Mouse (Mus musculus) G1E (cell line): ENCODE measurements around the gene Ecm1. TPM values are rescaled to one million over a fixed set of nuclear protein-coding genes. Genes with fewer than 3 reads are reported as not detected.

Experiments used
- ATAC-seq: 2 replicates; pipeline ENCODE4 v1.8.0; 2016; ENCODE audit warnings: mild to moderate bottlenecking; ENCODE audit not compliant: insufficient number of reproducible peaks, poor library complexity, low FRiP score, severe bottlenecking; ENCODE audit errors: extremely low read depth
- DNase-seq: peaks from one replicate; pipeline ENCODE4 v3.0.0; 2012; ENCODE audit warnings: low spot score
- H3K27me3 ChIP-seq: 2 replicates; pipeline ENCODE4 v1.6.1; 2012; ENCODE audit warnings: mild to moderate bottlenecking, low read length, inconsistent platforms; ENCODE audit not compliant: insufficient read depth
- H3K36me3 ChIP-seq: replicated peaks from 2 replicates; pipeline ENCODE3; 2012; ENCODE audit warnings: mild to moderate bottlenecking, inconsistent platforms
- H3K4me1 ChIP-seq: 2 replicates; pipeline ENCODE4 v1.6.1; 2012; ENCODE audit warnings: low read depth, low read length, inconsistent platforms, mixed read lengths; ENCODE audit not compliant: insufficient read depth
- H3K4me3 ChIP-seq: 2 replicates; pipeline ENCODE4 v1.5.1; 2012; ENCODE audit warnings: low read depth, mild to moderate bottlenecking, inconsistent platforms, low read length, moderate library complexity, mixed read lengths
- H3K9me3 ChIP-seq: replicated peaks from 2 replicates; pipeline ENCODE4 v1.6.1; 2012; ENCODE audit warnings: inconsistent platforms
- CTCF ChIP-seq: IDR thresholded peaks from 2 replicates; pipeline ENCODE4 v1.5.1; 2012; ENCODE audit warnings: low read depth, low read length, inconsistent platforms, mixed read lengths
- GATA1 ChIP-seq: IDR thresholded peaks from 2 replicates; pipeline ENCODE4 v1.6.1; 2012; ENCODE audit warnings: borderline replicate concordance, low read length, inconsistent platforms, mixed read lengths
- GATA2 ChIP-seq: IDR thresholded peaks from 2 replicates; pipeline ENCODE4 v1.6.1; 2012; ENCODE audit warnings: low read depth, low read length, inconsistent platforms, borderline replicate concordance
- POLR2AphosphoS5 ChIP-seq: IDR thresholded peaks from 2 replicates; pipeline ENCODE4 v1.6.1; 2012; ENCODE audit warnings: low read depth, low read length, inconsistent platforms; ENCODE audit not compliant: insufficient replicate concordance
- TAL1 ChIP-seq: conservative IDR thresholded peaks from 2 replicates; pipeline ENCODE4 v1.6.1; 2012; ENCODE audit warnings: low read depth, low read length, inconsistent platforms, mixed read lengths
- polyA plus RNA-seq: library from polyadenylated mRNA; stranded (reverse); fragments of >175 nt; gene quantifications from 2 replicates; pipeline ENCODE4 v1.2.3, GENCODE M21; 2012
- total RNA-seq, 2 experiments: library from RNA; stranded (forward) in 1 of 2; stranded (reverse) in 1 of 2; fragments of 200-1000 nt in 1 of 2; fragments of >200 nt in 1 of 2; fragmentation: Nextera tagmentation in 1 of 2; gene quantifications; 2 replicates each; pipeline ENCODE4 v1.2.3; 2014 to 2017

Ecm1 gene
- total and polyA plus RNA-seq, 3 experiments, result 2.4 to 19.5 (median 7.4) TPM

DNA sequence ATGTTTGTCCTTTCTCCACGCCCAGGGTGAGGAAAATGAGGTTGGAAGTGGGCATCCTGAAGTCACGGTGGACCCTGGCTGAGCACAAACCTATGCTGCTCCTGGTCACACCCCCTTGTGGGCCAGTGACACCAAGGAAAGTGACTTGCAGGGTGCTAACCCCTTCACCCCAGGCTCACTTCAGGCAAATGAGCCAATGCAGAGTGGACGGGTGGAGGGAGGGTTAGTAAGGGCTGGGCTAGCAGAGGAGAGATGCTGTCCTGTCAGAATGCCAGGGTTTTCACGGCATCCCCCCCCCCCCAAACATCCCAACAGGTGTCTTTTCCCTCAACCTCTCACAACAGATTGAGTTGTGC lies 52.2 kb downstream of the Ecm1 start:
- H3K4me3 ChIP-seq, result no peak overlapping the region; the same call in 1 of the 2 replicates
- DNase-seq (no peak), ATAC-seq (no peak)
- H3K36me3 ChIP-seq, result peaks cover under 1% of the 10 kb centered on the region
- no peaks in the 10 kb centered on the region for H3K9me3 ChIP-seq
- peaks cover 28% of the 10 kb centered on the region for H3K4me1 ChIP-seq
- TF ChIP-seq GATA2 (no peak), TAL1 (no peak), CTCF (no peak)
- H3K27me3 ChIP-seq, result peaks cover 33% of the 10 kb centered on the region

DNA sequence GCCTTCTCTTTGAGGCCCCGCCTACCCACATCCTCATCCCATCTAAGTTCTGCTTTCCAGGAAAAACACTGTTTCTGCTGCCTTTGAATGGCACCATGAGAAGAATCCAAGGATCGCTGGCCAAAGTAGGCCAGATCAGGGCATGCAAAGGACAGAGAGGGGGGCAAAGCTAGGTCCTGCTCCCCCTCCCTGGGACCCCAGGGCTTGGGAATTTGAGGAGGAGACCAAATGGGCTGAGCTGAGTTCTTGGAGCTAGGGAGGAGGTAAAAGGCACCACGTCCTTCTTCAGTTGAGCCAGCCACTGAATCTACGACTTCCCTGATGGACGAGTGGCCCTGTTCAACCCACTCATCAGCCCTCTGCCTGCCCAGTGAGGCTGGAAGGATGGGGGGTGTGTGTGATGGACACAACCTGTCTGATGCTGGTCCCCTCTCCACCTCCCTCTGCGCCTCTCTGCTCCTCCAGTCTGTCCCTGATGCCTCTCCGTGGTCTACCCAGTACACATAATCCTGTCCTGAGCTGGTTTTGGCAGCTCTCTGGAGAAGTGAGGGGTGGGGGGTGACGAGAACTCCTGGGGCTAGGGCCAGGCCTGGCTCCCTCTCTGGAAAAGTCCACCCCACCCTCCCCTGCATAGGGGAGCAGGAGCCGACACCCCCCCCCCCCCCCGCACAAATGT lies 52.7 kb downstream of the Ecm1 start:
- Histone ChIP-seq H3K27me3 (peaks cover 33% of the 10 kb centered on the region), H3K36me3 (peaks cover 5% of the 10 kb centered on the region), H3K9me3 (no peaks in the 10 kb centered on the region), H3K4me1 (peaks cover 33% of the 10 kb centered on the region), H3K4me3 (no peak overlapping the region)
- TF ChIP-seq GATA1, result no peak
- no peak for TF ChIP-seq GATA2
- TF ChIP-seq CTCF, result no peak
- TF ChIP-seq TAL1, result no peak
- no peak for DNase-seq
- ATAC-seq, result no peak

DNA sequence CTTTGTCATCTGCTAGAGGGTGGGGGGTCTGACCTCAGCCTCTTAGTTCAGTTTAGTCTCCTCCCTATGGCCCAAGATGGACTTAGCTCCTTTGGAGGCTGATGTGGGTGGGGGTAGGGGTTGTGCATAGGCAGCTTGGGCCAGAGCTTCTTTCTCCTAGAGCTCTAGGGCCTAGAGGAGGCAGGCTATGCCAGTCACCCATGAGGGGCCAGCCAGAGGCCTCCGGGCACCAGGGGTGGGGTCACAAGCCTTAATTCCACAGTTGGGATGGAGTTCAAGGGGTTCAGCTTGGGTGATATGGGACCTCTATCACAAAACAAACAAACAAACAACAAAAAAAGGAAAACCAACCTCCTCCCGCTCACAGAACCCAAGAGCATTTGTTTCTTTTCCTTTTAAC lies 53.7 kb downstream of the Ecm1 start:
- Histone ChIP-seq H3K4me1 (peaks cover 35% of the 10 kb centered on the region), H3K4me3 (no peak overlapping the region), H3K27me3 (peaks cover 33% of the 10 kb centered on the region), H3K36me3 (peaks cover 14% of the 10 kb centered on the region), H3K9me3 (no peaks in the 10 kb centered on the region)
- ATAC-seq, result no peak
- no peak for DNase-seq
- TF ChIP-seq GATA1 (no peak), TAL1 (no peak), POLR2AphosphoS5 (no peak), CTCF (no peak), GATA2 (no peak)

- peaks cover 18% of the 10 kb centered on the region for H3K36me3 ChIP-seq
- peaks cover 36% of the 10 kb centered on the region for H3K4me1 ChIP-seq
- ATAC-seq (no peak), DNase-seq (no peak)
- H3K9me3 ChIP-seq, result no peaks in the 10 kb centered on the region
- no peak for TF ChIP-seq POLR2AphosphoS5
- no peak for TF ChIP-seq GATA1
- no peak for TF ChIP-seq GATA2
- TF ChIP-seq TAL1, result no peak
- TF ChIP-seq CTCF, result no peak
- peaks cover 33% of the 10 kb centered on the region for H3K27me3 ChIP-seq
- H3K4me3 ChIP-seq, result no peak overlapping the region
Observed at GRCm38 (mm10) chr3:95685301-95685700, 54.1 kb downstream of the Ecm1 start.

- no peaks in the 10 kb centered on the region for H3K9me3 ChIP-seq
- peaks cover 33% of the 10 kb centered on the region for H3K27me3 ChIP-seq
- H3K36me3 ChIP-seq, result peaks cover 23% of the 10 kb centered on the region
- DNase-seq (no peak), ATAC-seq (no peak)
- H3K4me3 ChIP-seq, result no peak overlapping the region
- TF ChIP-seq GATA1, result no peak
- no peak for TF ChIP-seq GATA2
- TF ChIP-seq TAL1, result no peak
- peaks cover 34% of the 10 kb centered on the region for H3K4me1 ChIP-seq
Observed at GRCm38 (mm10) chr3:95684846-95685245, 54.5 kb downstream of the Ecm1 start.

Other genes starting within 250 kb of the Ecm1 start
- not detected in 2 replicates for gene Ctsk, start 240.3 kb downstream of the Ecm1 start, total RNA-seq (2014; fragmentation: Nextera tagmentation)
- gene Ctsk, start 240.3 kb downstream of the Ecm1 start, total RNA-seq (2017), result 0.16 and 0.17 TPM in 2 replicates
- not detected in 2 replicates for gene Ctsk, start 240.3 kb downstream of the Ecm1 start, polyA plus RNA-seq
- gene Ctss, start 212.8 kb downstream of the Ecm1 start, total RNA-seq (2014; fragmentation: Nextera tagmentation), result not detected in 2 replicates
- gene Ctss, start 212.8 kb downstream of the Ecm1 start, total RNA-seq (2017), result 0.41 and 0.66 TPM in 2 replicates
- gene Ctss, start 212.8 kb downstream of the Ecm1 start, polyA plus RNA-seq, result not detected in 2 replicates
- gene Hormad1, start 179.9 kb downstream of the Ecm1 start, total RNA-seq (2014; fragmentation: Nextera tagmentation), result not detected in 2 replicates
- 0.11 TPM in 1 of 2 replicates, not detected in the other for gene Hormad1, start 179.9 kb downstream of the Ecm1 start, total RNA-seq (2017)
- not detected in 2 replicates for gene Hormad1, start 179.9 kb downstream of the Ecm1 start, polyA plus RNA-seq
- gene Golph3l, start 150.6 kb downstream of the Ecm1 start, total RNA-seq (2014; fragmentation: Nextera tagmentation), result 115 and 117 TPM in 2 replicates
- gene Golph3l, start 150.6 kb downstream of the Ecm1 start, total RNA-seq (2017), result 72.1 and 79.0 TPM in 2 replicates
- gene Golph3l, start 150.6 kb downstream of the Ecm1 start, polyA plus RNA-seq, result 2.3 and 2.4 TPM in 2 replicates
- 99.9 and 104 TPM in 2 replicates for gene Ensa, start 114.6 kb downstream of the Ecm1 start, total RNA-seq (2014; fragmentation: Nextera tagmentation)
- 109 and 133 TPM in 2 replicates for gene Ensa, start 114.6 kb downstream of the Ecm1 start, total RNA-seq (2017)
- 19.2 and 20.4 TPM in 2 replicates for gene Ensa, start 114.6 kb downstream of the Ecm1 start, polyA plus RNA-seq
- 296 and 335 TPM in 2 replicates for gene Mcl1, start 80.8 kb downstream of the Ecm1 start, total RNA-seq (2014; fragmentation: Nextera tagmentation)
- gene Mcl1, start 80.8 kb downstream of the Ecm1 start, total RNA-seq (2017), result 263 and 280 TPM in 2 replicates
- 264 and 420 TPM in 2 replicates for gene Mcl1, start 80.8 kb downstream of the Ecm1 start, polyA plus RNA-seq
- gene Adamtsl4, start 51.7 kb downstream of the Ecm1 start, total RNA-seq (2014; fragmentation: Nextera tagmentation), result not detected in 2 replicates
- gene Adamtsl4, start 51.7 kb downstream of the Ecm1 start, total RNA-seq (2017), result 0.06 and 0.11 TPM in 2 replicates
- 0.01 TPM in 1 of 2 replicates, not detected in the other for gene Adamtsl4, start 51.7 kb downstream of the Ecm1 start, polyA plus RNA-seq
- gene Tars2, start 20.6 kb upstream of the Ecm1 start, total RNA-seq (2014; fragmentation: Nextera tagmentation), result 47.2 and 69.0 TPM in 2 replicates
- gene Tars2, start 20.6 kb upstream of the Ecm1 start, total RNA-seq (2017), result 52.3 and 56.6 TPM in 2 replicates
- gene Tars2, start 20.6 kb upstream of the Ecm1 start, polyA plus RNA-seq, result 38.3 and 69.7 TPM in 2 replicates
- 116 and 144 TPM in 2 replicates for gene Rprd2, start 79.3 kb upstream of the Ecm1 start, total RNA-seq (2014; fragmentation: Nextera tagmentation)
- gene Rprd2, start 79.3 kb upstream of the Ecm1 start, total RNA-seq (2017), result 18.6 and 28.0 TPM in 2 replicates
- gene Rprd2, start 79.3 kb upstream of the Ecm1 start, polyA plus RNA-seq, result 6.9 and 9.1 TPM in 2 replicates
- gene Prpf3, start 116.3 kb upstream of the Ecm1 start, total RNA-seq (2014; fragmentation: Nextera tagmentation), result 77.2 and 88.7 TPM in 2 replicates
- gene Prpf3, start 116.3 kb upstream of the Ecm1 start, total RNA-seq (2017), result 50.0 and 68.3 TPM in 2 replicates
- 13.9 and 17.5 TPM in 2 replicates for gene Prpf3, start 116.3 kb upstream of the Ecm1 start, polyA plus RNA-seq
- 40.2 and 41.8 TPM in 2 replicates for gene Mrps21, start 131.9 kb upstream of the Ecm1 start, total RNA-seq (2014; fragmentation: Nextera tagmentation)
- gene Mrps21, start 131.9 kb upstream of the Ecm1 start, total RNA-seq (2017), result 624 and 639 TPM in 2 replicates
- 43.8 and 190 TPM in 2 replicates for gene Mrps21, start 131.9 kb upstream of the Ecm1 start, polyA plus RNA-seq
- not detected in 2 replicates for gene Ciart, start 142.7 kb upstream of the Ecm1 start, total RNA-seq (2014; fragmentation: Nextera tagmentation)
- gene Ciart, start 142.7 kb upstream of the Ecm1 start, total RNA-seq (2017), result 1.3 TPM in 2 replicates
- 0.07 and 0.31 TPM in 2 replicates for gene Ciart, start 142.7 kb upstream of the Ecm1 start, polyA plus RNA-seq
- gene BC028528, start 152.4 kb upstream of the Ecm1 start, total RNA-seq (2014; fragmentation: Nextera tagmentation), result 1.6 and 3.9 TPM in 2 replicates
- gene BC028528, start 152.4 kb upstream of the Ecm1 start, total RNA-seq (2017), result 7.5 and 9.3 TPM in 2 replicates
- not detected in 2 replicates for gene BC028528, start 152.4 kb upstream of the Ecm1 start, polyA plus RNA-seq
- gene Aph1a, start 154.4 kb upstream of the Ecm1 start, total RNA-seq (2014; fragmentation: Nextera tagmentation), result 27.5 and 35.0 TPM in 2 replicates
- gene Aph1a, start 154.4 kb upstream of the Ecm1 start, total RNA-seq (2017), result 26.5 and 27.5 TPM in 2 replicates
- 90.6 and 102 TPM in 2 replicates for gene Aph1a, start 154.4 kb upstream of the Ecm1 start, polyA plus RNA-seq
- gene Car14, start 165.1 kb upstream of the Ecm1 start, total RNA-seq (2014; fragmentation: Nextera tagmentation), result not detected in 2 replicates
- 0.11 TPM in 1 of 2 replicates, not detected in the other for gene Car14, start 165.1 kb upstream of the Ecm1 start, total RNA-seq (2017)
- not detected in 2 replicates for gene Car14, start 165.1 kb upstream of the Ecm1 start, polyA plus RNA-seq
- gene Anp32e, start 189.7 kb upstream of the Ecm1 start, total RNA-seq (2014; fragmentation: Nextera tagmentation), result 94.7 and 114 TPM in 2 replicates
- gene Anp32e, start 189.7 kb upstream of the Ecm1 start, total RNA-seq (2017), result 91.8 and 180 TPM in 2 replicates
- 210 and 405 TPM in 2 replicates for gene Anp32e, start 189.7 kb upstream of the Ecm1 start, polyA plus RNA-seq